Comparison of ENCODE assay signal across 10 mouse cellular contexts in the genomic region with DNA sequence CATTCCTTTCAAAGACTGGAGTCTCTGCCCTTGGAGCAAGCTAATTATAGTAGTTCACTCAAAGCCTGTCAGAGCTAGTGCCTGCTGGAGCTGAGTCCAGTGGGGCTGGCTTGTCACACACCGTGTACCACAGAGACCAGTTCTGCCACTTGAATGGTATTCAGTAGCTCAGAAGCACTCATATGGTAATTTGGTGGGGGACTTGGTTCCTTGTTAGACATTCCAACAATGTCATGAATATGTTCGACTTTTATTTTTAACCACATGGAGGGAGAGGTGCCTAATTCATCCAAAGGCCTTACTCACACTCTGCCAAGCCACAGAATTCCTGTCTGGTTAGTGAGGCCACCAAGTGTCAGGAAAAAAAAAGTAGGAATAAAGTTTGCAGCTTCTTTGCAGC. TPM values are rescaled to one million over a fixed set of nuclear protein-coding genes. Genes with fewer than 3 reads are reported as not detected.
DNase-seq lines count a peak whose midpoint lies in the region; ATAC-seq and TF ChIP-seq lines count a peak whose summit lies in the region.
"Had no signal": no experiment of that assay in that cellular context is flagged by ENCODE, and none has a peak within 500 bp of the region (broad histone marks: within the 10 kb centered on the region; RNA-seq: fewer than 3 reads in every experiment).

No protein-coding gene starts in this region.

- peak; percentile 40 for DNase-seq in lung, embryonic 14.5 days
- no peak for DNase-seq in lung, postnatal 4 days
- DNase-seq in gastrocnemius, postnatal 10 days, result peak; percentile 30
- DNase-seq in kidney, adult 18-20 months, result peak; percentile 60
- DNase-seq in midbrain, postnatal 0 days (ENCODE audit: low spot score), result peak; percentile 60
- DNase-seq in retina, embryonic 14.5 days (ENCODE audit: low spot score), result no peak
- DNase-seq in adrenal gland, postnatal 36 days, result no peak

- no peak overlapping the region; the same call in 1 of the 2 replicates for H3K27ac ChIP-seq in lung, embryonic 14.5 days (ENCODE audit: low read depth)
- no peak overlapping the region for H3K27ac ChIP-seq in midbrain, postnatal 0 days (ENCODE audit: low read depth, low read length)

- H3K4me3 ChIP-seq in lung, embryonic 14.5 days (ENCODE audit: low read depth, low read length), result no peak overlapping the region
- H3K4me3 ChIP-seq in midbrain, postnatal 0 days (ENCODE audit: low read depth, low read length), result no peak overlapping the region

- H3K27me3 ChIP-seq in lung, embryonic 14.5 days (ENCODE audit: insufficient read depth, low read length), result peaks cover 23% of the 10 kb centered on the region; the same call in 1 of the 2 replicates
- no peaks in the 10 kb centered on the region for H3K27me3 ChIP-seq in midbrain, postnatal 0 days (ENCODE audit: insufficient read depth, low read length)

- H3K9me3 ChIP-seq in lung, embryonic 14.5 days (ENCODE audit: low read depth, low read length), result no peaks in the 10 kb centered on the region
- no peaks in the 10 kb centered on the region for H3K9me3 ChIP-seq in midbrain, postnatal 0 days (ENCODE audit: low read length)
- H3K9me3 ChIP-seq: G1E had no signal

- H3K36me3 ChIP-seq in lung, embryonic 14.5 days (ENCODE audit: insufficient read depth), result no peaks in the 10 kb centered on the region
- no peaks in the 10 kb centered on the region for H3K36me3 ChIP-seq in midbrain, postnatal 0 days (ENCODE audit: insufficient read depth, low read length)
- H3K36me3 ChIP-seq: G1E had no signal

- H3K4me1 ChIP-seq in lung, embryonic 14.5 days (ENCODE audit: insufficient read depth), result no peaks in the 10 kb centered on the region
- no peaks in the 10 kb centered on the region for H3K4me1 ChIP-seq in midbrain, postnatal 0 days (ENCODE audit: insufficient read depth, low read length)

- ATAC-seq in lung, embryonic 14.5 days (ENCODE audit: insufficient read depth), result peak; percentile 63; the same call in 1 of the 2 replicates
- ATAC-seq in midbrain, postnatal 0 days (ENCODE audit: low FRiP score), result peak; percentile 72; the same call in 1 of the 2 replicates
- no peak for ATAC-seq in CD4-positive, CD25-positive, alpha-beta regulatory T cell, adult 4 months

- 47% methylated on average over 2 of the region's 2 CpGs for WGBS in lung, embryonic 14.5 days
- WGBS in midbrain, postnatal 0 days, result 13% methylated on average over 2 of the region's 2 CpGs

- no peak overlapping the region for H3K4me2 ChIP-seq in lung, embryonic 14.5 days
- no peak overlapping the region for H3K4me2 ChIP-seq in midbrain, postnatal 0 days (ENCODE audit: low read depth, low read length, poor library complexity, severe bottlenecking)

- no peak overlapping the region for H3K9ac ChIP-seq in lung, embryonic 14.5 days
- H3K9ac ChIP-seq in midbrain, postnatal 0 days (replicated peaks; ENCODE audit: low read length, poor library complexity, severe bottlenecking), result no peak overlapping the region

- no peak for TF ChIP-seq CTCF in lung, embryonic 14.5 days (IDR thresholded peaks at IDR 0.05; ENCODE audit: low read depth)
- TF ChIP-seq CTCF in midbrain, postnatal 0 days (IDR thresholded peaks at IDR 0.05), result no peak

RNA-seq across cellular contexts. Expression of gene Atp1a4, which starts 15.8 kb away (rescaled TPM):
- polyA plus RNA-seq in lung, embryonic 14.5 days (2014; fragmentation: Nextera tagmentation; extraction: Ambion mirVana), result not detected in 2 replicates
- total RNA-seq in gastrocnemius, postnatal 10 days (2021), result under 1 TPM; 0.61 to 0.66 TPM
- 0.05 and 0.14 TPM in 2 replicates for total RNA-seq in midbrain, postnatal 0 days (2014; rRNA removed)
- 0.05 TPM in 1 of 2 replicates, not detected in the other for polyA plus RNA-seq in midbrain, postnatal 0 days (2015; fragmentation: Nextera tagmentation; extraction: Ambion mirVana)
- not detected for polyA plus RNA-seq in CD4-positive, CD25-positive, alpha-beta regulatory T cell, adult 4 months (2017; shearing (Covaris generic))
- total RNA-seq in adrenal gland, postnatal 36 days (2021), result 1 to 10 TPM in 1 of 2 experiments, under 1 TPM in 1; 0.53 to 1.4 TPM
- total RNA-seq: heart, postnatal 14 days had no signal
- polyA plus RNA-seq: G1E had no signal

RNA-seq across cellular contexts. Expression of gene Igsf8, which starts 19.0 kb away (rescaled TPM):
- 38.6 and 47.8 TPM in 2 replicates for polyA plus RNA-seq in lung, embryonic 14.5 days (2014; fragmentation: Nextera tagmentation; extraction: Ambion mirVana)
- total RNA-seq in gastrocnemius, postnatal 10 days (2021), result 10 to 100 TPM; 15.4 to 19.1 TPM
- total RNA-seq in midbrain, postnatal 0 days (2014; rRNA removed), result 114 and 115 TPM in 2 replicates
- 79.6 and 88.8 TPM in 2 replicates for polyA plus RNA-seq in midbrain, postnatal 0 days (2015; fragmentation: Nextera tagmentation; extraction: Ambion mirVana)
- 1 to 10 TPM; 3.8 to 5.5 TPM for polyA plus RNA-seq in CD4-positive, CD25-positive, alpha-beta regulatory T cell, adult 4 months (2017; shearing (Covaris generic))
- total RNA-seq in adrenal gland, postnatal 36 days (2021), result 10 to 100 TPM; 24.9 to 39.2 TPM

RNA-seq across cellular contexts. Expression of gene Casq1, which starts 22.7 kb away (rescaled TPM):
- 5.0 and 5.9 TPM in 2 replicates for polyA plus RNA-seq in lung, embryonic 14.5 days (2014; fragmentation: Nextera tagmentation; extraction: Ambion mirVana)
- 1,000 to 10,000 TPM; 4,961 to 5,359 TPM for total RNA-seq in gastrocnemius, postnatal 10 days (2021)
- total RNA-seq in midbrain, postnatal 0 days (2014; rRNA removed), result 0.99 TPM in 1 of 2 replicates, not detected in the other
- 1.3 and 2.2 TPM in 2 replicates for polyA plus RNA-seq in midbrain, postnatal 0 days (2015; fragmentation: Nextera tagmentation; extraction: Ambion mirVana)
- not detected for polyA plus RNA-seq in CD4-positive, CD25-positive, alpha-beta regulatory T cell, adult 4 months (2017; shearing (Covaris generic))
- under 1 TPM in 1 of 2 experiments, not detected in 1; 0.46 TPM for total RNA-seq in adrenal gland, postnatal 36 days (2021)
- total RNA-seq: G1E had no signal
- polyA plus RNA-seq: G1E had no signal

RNA-seq across cellular contexts. Expression of gene Pea15a, which starts 35.8 kb away (rescaled TPM):
- 128 and 140 TPM in 2 replicates for polyA plus RNA-seq in lung, embryonic 14.5 days (2014; fragmentation: Nextera tagmentation; extraction: Ambion mirVana)
- 10 to 100 TPM; 72.5 to 82.1 TPM for total RNA-seq in gastrocnemius, postnatal 10 days (2021)
- total RNA-seq in midbrain, postnatal 0 days (2014; rRNA removed), result 311 and 342 TPM in 2 replicates
- 501 and 555 TPM in 2 replicates for polyA plus RNA-seq in midbrain, postnatal 0 days (2015; fragmentation: Nextera tagmentation; extraction: Ambion mirVana)
- polyA plus RNA-seq in CD4-positive, CD25-positive, alpha-beta regulatory T cell, adult 4 months (2017; shearing (Covaris generic)), result 10 to 100 TPM; 55.4 to 76.7 TPM
- 10 to 100 TPM; 53.9 to 62.1 TPM for total RNA-seq in adrenal gland, postnatal 36 days (2021)

RNA-seq across cellular contexts. Expression of gene Atp1a2, which starts 55.5 kb away (rescaled TPM):
- 1.3 and 1.4 TPM in 2 replicates for polyA plus RNA-seq in lung, embryonic 14.5 days (2014; fragmentation: Nextera tagmentation; extraction: Ambion mirVana)
- 100 to 1,000 TPM; 695 to 761 TPM for total RNA-seq in gastrocnemius, postnatal 10 days (2021)
- total RNA-seq in midbrain, postnatal 0 days (2014; rRNA removed), result 398 and 409 TPM in 2 replicates
- 94.4 and 100 TPM in 2 replicates for polyA plus RNA-seq in midbrain, postnatal 0 days (2015; fragmentation: Nextera tagmentation; extraction: Ambion mirVana)
- polyA plus RNA-seq in CD4-positive, CD25-positive, alpha-beta regulatory T cell, adult 4 months (2017; shearing (Covaris generic)), result under 1 TPM; 0.33 to 0.42 TPM
- 100 to 1,000 TPM; 134 to 155 TPM for total RNA-seq in adrenal gland, postnatal 36 days (2021)
- polyA plus RNA-seq: G1E had no signal

Comparison
In these comparisons a context has a peak if more than half of its experiments do, and no peak if none do; other contexts are left out.
1. DNase-seq: peak in lung, embryonic 14.5 days (single experiment), gastrocnemius, postnatal 10 days (single experiment), kidney, adult 18-20 months (single experiment) and midbrain, postnatal 0 days (single experiment); none in lung, postnatal 4 days (0 of 2), retina, embryonic 14.5 days (single experiment) and adrenal gland, postnatal 36 days (0 of 2).
2. RNA of gene Casq1, which starts 22.7 kb away (total RNA-seq): 4,961 to 5,359 TPM in gastrocnemius, postnatal 10 days; 0.99 TPM in midbrain, postnatal 0 days and 0.46 TPM in adrenal gland, postnatal 36 days; every median in the first group is over 1,000 times any median in the second.